Mouse (Mus musculus): ENCODE measurements around the gene Tnxb. TPM values are rescaled to one million over a fixed set of nuclear protein-coding genes. Genes with fewer than 3 reads are reported as not detected.

Tnxb gene
- polyA plus RNA-seq, 1 experiment from 2014 or later = 0.17 TPM

DNA sequence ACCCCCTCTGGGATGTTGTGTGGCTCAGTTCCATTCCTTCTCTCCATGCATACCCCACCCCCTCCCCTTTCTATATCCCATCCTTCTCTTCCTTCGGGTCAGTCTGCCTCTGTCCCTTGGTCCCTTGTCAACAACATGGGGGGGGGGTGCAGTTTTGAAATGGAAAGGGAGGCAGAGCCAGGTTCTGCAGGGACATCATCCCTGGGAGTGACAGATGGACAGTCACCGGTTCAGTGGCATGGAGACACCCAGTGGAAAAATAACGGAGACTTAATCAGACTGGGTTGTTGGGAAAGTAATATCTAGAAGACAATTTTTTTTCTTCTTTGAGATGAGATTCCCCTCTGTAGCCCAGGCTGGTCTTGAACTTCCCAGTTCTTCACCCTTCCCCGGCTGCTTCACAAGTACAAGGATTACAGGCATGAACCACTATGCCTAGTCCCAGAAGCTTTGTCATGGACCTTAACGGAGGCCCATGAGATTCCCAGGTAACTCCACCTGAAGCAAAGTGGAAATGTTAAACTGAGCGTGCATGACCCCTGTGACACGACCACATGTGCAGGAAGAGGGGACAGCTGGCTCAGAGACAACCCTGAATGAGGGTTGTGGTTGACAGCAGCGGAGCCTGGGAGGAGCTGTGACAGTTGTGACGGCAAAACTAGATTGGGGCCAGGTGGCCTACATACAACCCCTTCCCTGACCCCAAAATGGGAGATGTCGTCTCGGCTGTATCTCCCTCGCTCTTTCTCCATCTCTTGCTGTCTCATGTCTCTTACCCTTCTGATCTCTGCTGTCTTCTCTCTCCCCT, 40.3 kb upstream of the Tnxb start:
- H3K27me3 ChIP-seq = peaks cover 68% of the 10 kb centered on the region
- H3K9me3 ChIP-seq (replicated peaks) = no peaks in the 10 kb centered on the region
- H3K4me2 ChIP-seq = peak overlapping the region; percentile 58

GRCm38 (mm10) chr17:34630761-34631301, 39.5 kb upstream of the Tnxb start:
- Histone ChIP-seq H3K4me2 (peak overlapping the region; percentile 58), H3K27me3 (peaks cover 68% of the 10 kb centered on the region), H3K9me3 (replicated peaks) (no peaks in the 10 kb centered on the region), H3K4me1 (replicated peaks) (peaks cover 61% of the 10 kb centered on the region), H3K9ac (no peak overlapping the region), H3K27ac (replicated peaks) (no peak overlapping the region), H3K36me3 (replicated peaks) (no peaks in the 10 kb centered on the region; the same call in 1 of the 2 replicates), H3K4me3 (replicated peaks) (peak overlapping the region; percentile 34; the same call in 1 of the 2 replicates)
- 2% methylated on average over 48 of the region's 48 CpGs for WGBS (ENCODE audit: insufficient replicate concordance)
- no peak for ATAC-seq (ENCODE audit: insufficient read depth)

More for the DNA sequence above, 40.3 kb upstream of the Tnxb start:
- no peak for ATAC-seq (ENCODE audit: insufficient read depth)
- WGBS (ENCODE audit: insufficient replicate concordance) = 9% methylated on average over 12 of the region's 12 CpGs
- H3K27ac ChIP-seq (replicated peaks) = no peak overlapping the region
- H3K4me1 ChIP-seq (replicated peaks) = peaks cover 63% of the 10 kb centered on the region
- no peak overlapping the region for H3K4me3 ChIP-seq (replicated peaks)
- H3K36me3 ChIP-seq (replicated peaks) = peaks cover 6% of the 10 kb centered on the region
- no peak overlapping the region for H3K9ac ChIP-seq

GRCm38 (mm10) chr17:34631647-34632046, 38.7 kb upstream of the Tnxb start:
- Histone ChIP-seq H3K36me3 (replicated peaks) (no peaks in the 10 kb centered on the region), H3K27me3 (peaks cover 68% of the 10 kb centered on the region)
- WGBS (ENCODE audit: insufficient replicate concordance) = 12% methylated on average over 12 of the region's 12 CpGs

GRCm38 (mm10) chr17:34632261-34632691, 38.1 kb upstream of the Tnxb start:
- Histone ChIP-seq H3K4me1 (replicated peaks) (peaks cover 46% of the 10 kb centered on the region), H3K9ac (no peak overlapping the region), H3K9me3 (replicated peaks) (no peaks in the 10 kb centered on the region), H3K27ac (replicated peaks) (no peak overlapping the region), H3K4me3 (replicated peaks) (peak overlapping the region; percentile 38), H3K4me2 (peak overlapping the region; percentile 64), H3K27me3 (peaks cover 68% of the 10 kb centered on the region), H3K36me3 (replicated peaks) (no peaks in the 10 kb centered on the region)
- ATAC-seq (ENCODE audit: insufficient read depth) = 0 out of 2 replicates have a peak, but pooled peaks have one; percentile 22
- WGBS (ENCODE audit: insufficient replicate concordance) = 1% methylated on average over 26 of the region's 26 CpGs

More at GRCm38 (mm10) chr17:34631647-34632046, 38.7 kb upstream of the Tnxb start:
- H3K4me3 ChIP-seq (replicated peaks) = peak overlapping the region; percentile 38
- no peak overlapping the region for H3K9ac ChIP-seq
- ATAC-seq (ENCODE audit: insufficient read depth) = no peak
- H3K27ac ChIP-seq (replicated peaks) = no peak overlapping the region
- no peaks in the 10 kb centered on the region for H3K9me3 ChIP-seq (replicated peaks)
- peak overlapping the region; percentile 64 for H3K4me2 ChIP-seq
- peaks cover 53% of the 10 kb centered on the region for H3K4me1 ChIP-seq (replicated peaks)

GRCm38 (mm10) chr17:34635671-34636070, 34.7 kb upstream of the Tnxb start:
- H3K27ac ChIP-seq (replicated peaks) = no peak overlapping the region
- no peak overlapping the region for H3K4me2 ChIP-seq
- WGBS (ENCODE audit: insufficient replicate concordance) = 34% methylated on average over 2 of the region's 2 CpGs
- peaks cover 23% of the 10 kb centered on the region for H3K4me1 ChIP-seq (replicated peaks)
- no peaks in the 10 kb centered on the region for H3K36me3 ChIP-seq (replicated peaks)
- H3K9ac ChIP-seq = no peak overlapping the region
- ATAC-seq (ENCODE audit: insufficient read depth) = no peak
- no peak overlapping the region for H3K4me3 ChIP-seq (replicated peaks)
- peaks cover 39% of the 10 kb centered on the region for H3K27me3 ChIP-seq
- no peaks in the 10 kb centered on the region for H3K9me3 ChIP-seq (replicated peaks)

DNA sequence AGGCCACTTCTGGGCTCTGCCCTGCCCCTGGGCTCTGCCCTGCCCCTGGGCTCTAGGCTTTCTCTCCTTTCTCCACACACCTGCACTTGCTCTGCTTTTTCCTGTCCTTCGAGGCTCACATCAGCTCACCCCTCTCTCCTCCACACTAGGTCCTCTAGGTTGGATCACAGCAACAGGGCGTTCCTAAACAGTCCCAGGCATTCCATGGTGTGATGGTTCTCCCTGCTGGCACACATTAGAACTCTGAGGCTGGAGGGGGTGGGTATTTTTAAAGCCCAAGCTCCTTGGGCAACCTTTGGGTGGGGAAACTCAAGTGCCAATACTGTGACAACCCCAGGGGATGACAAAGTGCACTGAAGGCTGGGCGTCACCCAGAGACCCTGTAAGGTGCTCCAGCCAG, 32.9 kb upstream of the Tnxb start:
- no peak overlapping the region for H3K4me2 ChIP-seq
- peaks cover 6% of the 10 kb centered on the region for H3K4me1 ChIP-seq (replicated peaks)
- peaks cover 21% of the 10 kb centered on the region for H3K27me3 ChIP-seq
- H3K9me3 ChIP-seq (replicated peaks) = no peaks in the 10 kb centered on the region
- WGBS (ENCODE audit: insufficient replicate concordance) = 52% methylated on average over 3 of the region's 3 CpGs
- ATAC-seq (ENCODE audit: insufficient read depth) = no peak
- no peak overlapping the region for H3K9ac ChIP-seq
- no peak overlapping the region for H3K27ac ChIP-seq (replicated peaks)
- no peaks in the 10 kb centered on the region for H3K36me3 ChIP-seq (replicated peaks)
- no peak overlapping the region for H3K4me3 ChIP-seq (replicated peaks)

DNA sequence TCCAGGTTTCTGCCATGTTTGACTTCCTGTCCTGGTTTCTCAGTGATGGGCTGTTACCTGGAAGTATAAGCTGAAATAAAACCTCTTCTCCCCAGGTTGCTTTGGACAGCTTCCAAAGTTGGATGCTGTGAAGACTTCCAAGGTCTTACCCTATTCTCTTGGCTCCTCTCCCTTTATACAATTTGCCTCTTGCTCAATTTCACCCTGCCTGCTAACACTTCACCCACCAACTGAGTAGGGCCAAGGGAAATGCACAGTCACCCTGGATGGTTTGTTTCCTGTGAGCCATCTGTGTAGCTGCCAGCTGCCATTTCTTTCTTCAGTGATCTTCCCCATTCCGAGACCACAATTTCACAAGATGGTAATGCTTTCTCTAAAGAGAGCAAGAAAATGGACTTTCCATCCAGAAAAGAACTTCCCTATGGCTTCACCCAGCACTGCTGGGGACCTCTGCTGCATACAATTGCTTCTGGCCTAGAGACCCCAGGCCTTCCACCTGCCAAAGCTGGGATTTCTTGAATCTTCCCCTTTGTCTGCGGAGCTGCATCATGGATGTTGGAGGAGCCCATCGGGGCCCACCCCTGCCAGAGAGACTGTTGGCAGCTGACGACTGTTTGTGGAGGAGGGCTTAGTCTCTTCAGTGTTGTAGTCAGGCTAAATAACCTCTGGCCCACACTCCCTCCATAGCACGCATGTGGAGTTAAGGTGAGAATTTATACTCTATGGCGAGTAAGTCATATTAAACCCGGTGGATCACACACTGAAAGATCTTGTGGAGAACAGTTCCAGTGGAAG, 30.7 kb upstream of the Tnxb start:
- Histone ChIP-seq H3K9ac (no peak overlapping the region), H3K27ac (replicated peaks) (peak overlapping the region; percentile 62; the same call in 1 of the 2 replicates), H3K9me3 (replicated peaks) (no peaks in the 10 kb centered on the region), H3K36me3 (replicated peaks) (no peaks in the 10 kb centered on the region), H3K4me1 (replicated peaks) (peaks cover 10% of the 10 kb centered on the region), H3K4me3 (replicated peaks) (no peak overlapping the region), H3K4me2 (no peak overlapping the region), H3K27me3 (peaks cover 5% of the 10 kb centered on the region; the same call in 1 of the 2 replicates)
- no peak for ATAC-seq (ENCODE audit: insufficient read depth)
- WGBS (ENCODE audit: insufficient replicate concordance) = 55% methylated on average over 7 of the region's 7 CpGs

- ATAC-seq (ENCODE audit: insufficient read depth) = no peak
- 24% methylated on average over 11 of the region's 11 CpGs for WGBS (ENCODE audit: insufficient replicate concordance)
- no peak overlapping the region for H3K9ac ChIP-seq
- H3K36me3 ChIP-seq (replicated peaks) = no peaks in the 10 kb centered on the region
- peaks cover 5% of the 10 kb centered on the region; the same call in 1 of the 2 replicates for H3K27me3 ChIP-seq
- H3K4me2 ChIP-seq = no peak overlapping the region
- H3K4me1 ChIP-seq (replicated peaks) = peaks cover 23% of the 10 kb centered on the region
- H3K4me3 ChIP-seq (replicated peaks) = no peak overlapping the region
- H3K27ac ChIP-seq (replicated peaks) = no peak overlapping the region
- no peaks in the 10 kb centered on the region for H3K9me3 ChIP-seq (replicated peaks)
Observed at GRCm38 (mm10) chr17:34640778-34641601, 29.3 kb upstream of the Tnxb start.

DNA sequence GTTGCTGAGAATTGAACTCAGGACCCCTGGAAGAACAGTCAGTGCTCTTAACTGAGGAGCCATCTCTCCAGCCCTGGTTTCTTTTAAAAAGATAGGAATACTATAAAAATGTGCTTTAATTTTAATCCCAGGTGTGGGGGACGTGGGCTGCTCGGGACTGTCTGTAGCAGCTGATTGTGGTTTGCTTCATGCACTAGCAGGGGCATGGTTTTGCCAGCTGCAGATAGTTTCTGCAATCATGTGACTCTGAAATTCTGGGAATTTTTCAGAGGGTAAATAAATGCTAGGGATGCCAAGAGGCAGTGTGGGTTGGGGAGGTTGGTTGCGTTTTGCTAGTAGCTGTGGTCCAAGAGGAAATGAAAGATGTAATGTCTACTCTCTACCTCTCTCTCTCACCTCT, 28.4 kb upstream of the Tnxb start:
- Histone ChIP-seq H3K9me3 (replicated peaks) (no peaks in the 10 kb centered on the region), H3K27ac (replicated peaks) (no peak overlapping the region), H3K4me2 (no peak overlapping the region), H3K4me1 (replicated peaks) (peaks cover 31% of the 10 kb centered on the region), H3K36me3 (replicated peaks) (no peaks in the 10 kb centered on the region), H3K9ac (no peak overlapping the region), H3K4me3 (replicated peaks) (no peak overlapping the region), H3K27me3 (peaks cover 5% of the 10 kb centered on the region; the same call in 1 of the 2 replicates)
- 57% methylated on average over 3 of the region's 3 CpGs for WGBS (ENCODE audit: insufficient replicate concordance)
- ATAC-seq (ENCODE audit: insufficient read depth) = no peak

DNA sequence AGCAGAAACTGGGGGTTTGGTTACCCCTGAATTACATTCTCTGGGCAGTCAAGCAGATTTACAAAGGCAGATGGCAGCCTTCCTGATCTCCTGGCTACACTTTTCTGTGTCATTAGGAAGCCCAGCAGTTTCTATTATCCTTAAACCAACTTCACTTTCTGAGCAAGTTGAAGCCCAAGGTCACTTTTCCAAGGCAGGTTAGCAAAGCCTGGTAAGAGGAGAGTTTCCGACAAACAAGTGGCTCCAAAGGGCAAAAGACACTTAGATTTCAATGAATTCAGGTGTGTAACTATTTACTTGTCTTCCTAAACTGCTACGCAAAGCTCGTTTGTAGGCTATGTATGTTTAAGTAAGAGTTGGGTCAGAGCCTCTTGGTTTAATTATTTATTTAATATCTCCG, 27.0 kb upstream of the Tnxb start:
- Histone ChIP-seq H3K4me3 (replicated peaks) (no peak overlapping the region), H3K27me3 (peaks cover 5% of the 10 kb centered on the region; the same call in 1 of the 2 replicates), H3K27ac (replicated peaks) (no peak overlapping the region), H3K9ac (no peak overlapping the region), H3K4me2 (no peak overlapping the region), H3K36me3 (replicated peaks) (no peaks in the 10 kb centered on the region), H3K4me1 (replicated peaks) (peaks cover 44% of the 10 kb centered on the region), H3K9me3 (replicated peaks) (no peaks in the 10 kb centered on the region)
- ATAC-seq (ENCODE audit: insufficient read depth) = no peak
- WGBS (ENCODE audit: insufficient replicate concordance) = 69% methylated on average over 4 of the region's 4 CpGs
